Comparison of ENCODE assay signal across 19 mouse cellular contexts in the genomic region with DNA sequence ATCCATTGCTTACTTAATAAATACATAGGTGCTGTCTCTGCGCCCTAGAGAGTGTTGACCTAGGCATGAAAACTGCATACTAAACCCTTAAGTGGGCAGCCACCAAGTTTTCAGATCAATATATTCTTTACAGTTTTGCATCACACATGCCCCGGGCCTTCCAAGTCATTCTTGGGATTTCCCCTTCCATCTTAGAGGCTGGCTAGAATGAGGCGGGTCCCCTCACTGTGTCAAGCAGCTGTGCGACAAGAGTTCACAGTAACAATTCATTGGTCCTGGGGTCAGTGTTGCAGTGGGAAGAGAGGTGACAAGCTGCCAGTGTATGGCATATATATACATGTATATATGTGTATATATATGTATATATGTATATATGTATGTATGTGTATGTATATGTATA.
DNase-seq lines count a peak whose midpoint lies in the region; ATAC-seq and TF ChIP-seq lines count a peak whose summit lies in the region.
"Had no signal": no experiment of that assay in that cellular context is flagged by ENCODE, and none has a peak within 500 bp of the region (broad histone marks: within the 10 kb centered on the region; RNA-seq: fewer than 3 reads in every experiment).

No protein-coding gene starts in this region.

- H3K27me3 ChIP-seq in heart, embryonic 12.5 days (replicated peaks): no peaks in the 10 kb centered on the region
- H3K27me3 ChIP-seq in CH12.LX (replicated peaks): no peaks in the 10 kb centered on the region
- H3K27me3 ChIP-seq: Patski had no signal

- in situ Hi-C loops in CH12.LX (cut with MboI; ENCODE audit: low pct_ligation_motif_present, low pct_unique_long_range_greater_than_20kb, low sequenced_read_pairs): no loop called here

- H3K27ac ChIP-seq in heart, embryonic 12.5 days (ENCODE audit: poor library complexity, severe bottlenecking): no peak overlapping the region
- peak overlapping the region; percentile 65; the same call in 1 of the 2 replicates for H3K27ac ChIP-seq in CH12.LX (ENCODE audit: insufficient read depth, low read depth)

- TF ChIP-seq CTCF in CH12.LX (conservative IDR thresholded peaks at IDR 0.05 in 1 of 2, IDR thresholded peaks at IDR 0.05 in 1 of 2; ENCODE audit: low read depth in 2 of 2, low read length in 2 of 2): no peak

- 85% methylated on average over 4 of the region's 4 CpGs for WGBS in heart, embryonic 12.5 days

- no peaks in the 10 kb centered on the region for H3K36me3 ChIP-seq in heart, embryonic 12.5 days
- H3K36me3 ChIP-seq in CH12.LX (replicated peaks in 1 of 2; ENCODE audit: control insufficient read depth in 1 of 2, insufficient read depth in 1 of 2, low read length in 1 of 2): no peaks in the 10 kb centered on the region
- H3K36me3 ChIP-seq: G1E had no signal

- peak; percentile 42 for TF ChIP-seq EP300 in CH12.LX (IDR thresholded peaks at IDR 0.05; ENCODE audit: low read length)

- TF ChIP-seq RAD21 in CH12.LX (IDR thresholded peaks at IDR 0.05; ENCODE audit: low read depth, low read length): no peak; the same call in 1 of the 2 replicates

- no peaks in the 10 kb centered on the region for H3K79me2 ChIP-seq in CH12.LX (replicated peaks; ENCODE audit: control insufficient read depth, extremely low read depth, insufficient read depth, poor library complexity, severe bottlenecking)

- no peak overlapping the region for H3K9ac ChIP-seq in heart, embryonic 12.5 days
- no peak overlapping the region for H3K9ac ChIP-seq in CH12.LX (ENCODE audit: insufficient read depth, low read depth)

- H3K9me3 ChIP-seq in heart, embryonic 12.5 days (replicated peaks): no peaks in the 10 kb centered on the region
- no peaks in the 10 kb centered on the region for H3K9me3 ChIP-seq in CH12.LX (replicated peaks; ENCODE audit: low read length)

- no peak overlapping the region for H3K4me2 ChIP-seq in heart, embryonic 12.5 days
- peak overlapping the region; percentile 82 for H3K4me2 ChIP-seq in CH12.LX (ENCODE audit: insufficient read depth, low read depth, poor library complexity, severe bottlenecking)

- H3K4me3 ChIP-seq in heart, embryonic 12.5 days: no peak overlapping the region
- H3K4me3 ChIP-seq in CH12.LX (replicated peaks in 1 of 3; ENCODE audit: low read depth in 2 of 3, low read length in 2 of 3, poor library complexity in 1 of 3): no peak overlapping the region

- no peak for ATAC-seq in heart, embryonic 12.5 days (ENCODE audit: insufficient number of reproducible peaks, low FRiP score)
- ATAC-seq: activated CD4-positive, CD25-positive, alpha-beta regulatory T cell, adult 4 months; CD4-positive, CD25-positive, alpha-beta regulatory T cell, adult 4 months; Patski had no signal

- no peak for TF ChIP-seq POLR2A in CH12.LX (IDR thresholded peaks at IDR 0.05; ENCODE audit: low read depth, low read length)

- DNase-seq in heart, adult 11 months: peak; percentile 13
- peak; percentile 83 for DNase-seq in CH12.LX (ENCODE audit: extremely low read depth)
- no peak for DNase-seq in adrenal gland, postnatal 10 days
- DNase-seq: adrenal gland, adult 2 months; adrenal gland, adult 8-10 months; adrenal gland, postnatal 14 days; adrenal gland, postnatal 25 days; adrenal gland, postnatal 36 days; B cell, adult 2 months; cerebellum, adult 11 months; cerebellum, adult 11-12 months; cerebellum, adult 18-20 months; cerebellum, adult 2 months; cerebellum, adult 8-10 months had no signal

- H3K4me1 ChIP-seq in heart, embryonic 12.5 days (replicated peaks): peaks cover 8% of the 10 kb centered on the region; the same call in 1 of the 2 replicates
- peaks cover 19 to 44% of the 10 kb centered on the region in 2 experiments for H3K4me1 ChIP-seq in CH12.LX (ENCODE audit: control insufficient read depth in 1 of 2, insufficient read depth in 2 of 2)

- dilution Hi-C loops in CH12.LX (cut with MboI; ENCODE audit: extremely low pct_ligation_motif_present, extremely low pct_unique_long_range_greater_than_20kb, low sequenced_read_pairs): no loop called here

TF ChIP-seq in CH12.LX, 34 proteins besides CTCF, POLR2A, EP300 and RAD21:
- TF ChIP-seq TCF12 (IDR thresholded peaks at IDR 0.05; ENCODE audit: low read depth, low read length): peak; percentile 52
- TF ChIP-seq ETS1 (conservative IDR thresholded peaks at IDR 0.05; ENCODE audit: low read depth, low read length): peak; percentile 38; the same call in 1 of the 2 replicates
- TF ChIP-seq BHLHE40 (IDR thresholded peaks at IDR 0.05; ENCODE audit: low read depth, low read length): peak; percentile 81
- TF ChIP-seq KAT2A (IDR thresholded peaks at IDR 0.05; ENCODE audit: insufficient replicate concordance, low read length): no peak
- TF ChIP-seq IRF4 (IDR thresholded peaks at IDR 0.05; ENCODE audit: low read depth, low read length): no peak; the same call in 1 of the 2 replicates
- peak; percentile 46; the same call in 1 of the 2 replicates for TF ChIP-seq MEF2A (IDR thresholded peaks at IDR 0.05; ENCODE audit: borderline replicate concordance, low read depth, low read length)
TF ChIP-seq in CH12.LX: peak in this region for 4.
